Mouse (Mus musculus) erythroblast, embryonic 14.5 days (primary cell): ENCODE measurements around the gene Cdhr2.

Experiments used
- GATA1 ChIP-seq: IDR thresholded peaks from 2 replicates; pipeline ENCODE4 v1.6.1; 2012; ENCODE audit warnings: low read length, inconsistent platforms, mixed read lengths
- TAL1 ChIP-seq: IDR thresholded peaks from 3 replicates; pipeline ENCODE4 v1.6.1; 2012; ENCODE audit warnings: low read length, inconsistent platforms, mixed read lengths

DNA sequence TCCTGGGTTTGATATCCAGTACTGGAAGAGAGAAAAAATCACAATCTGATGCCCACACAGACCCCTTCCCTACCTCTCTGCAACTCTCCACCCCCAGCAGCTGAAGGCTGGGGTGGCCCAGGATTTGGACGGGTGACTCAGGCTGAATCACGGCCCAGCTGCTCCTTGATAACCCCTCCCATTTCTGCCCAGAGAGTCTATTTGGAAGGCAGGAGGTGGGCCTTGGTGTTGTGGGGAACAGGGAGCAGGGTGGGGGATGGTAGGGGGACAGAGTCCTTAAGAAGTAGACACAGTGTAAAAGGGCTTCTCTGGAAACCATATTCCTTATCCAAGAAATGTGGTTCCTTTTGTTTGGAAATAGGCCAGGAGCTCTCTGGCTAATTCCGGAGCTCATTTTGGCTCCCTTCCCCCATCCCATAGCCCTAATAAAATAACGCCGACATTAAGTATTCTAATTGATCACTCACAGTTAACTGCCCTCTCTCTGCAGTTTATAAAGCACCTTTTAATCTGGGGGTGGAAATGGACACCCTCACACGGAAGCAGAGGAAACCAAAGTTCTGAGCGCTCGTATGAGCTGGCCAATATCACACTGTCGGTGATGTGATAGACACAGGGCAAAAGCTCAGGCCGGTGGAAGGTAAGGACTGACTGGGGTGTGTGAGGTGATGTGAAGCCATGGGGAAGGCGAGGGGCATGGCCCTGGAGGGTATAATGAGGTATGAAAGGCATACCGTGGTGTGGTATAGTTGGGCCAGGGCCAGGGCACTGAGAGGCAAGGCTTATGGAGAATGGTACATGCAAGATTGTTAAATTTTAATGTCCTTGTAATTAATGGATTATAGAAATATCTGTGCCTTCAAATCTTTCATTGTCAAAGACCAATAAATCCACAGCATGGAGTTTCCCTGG, 53.2 kb downstream of the Cdhr2 start:
- no peak for TF ChIP-seq TAL1
- no peak for TF ChIP-seq GATA1
